Mouse (Mus musculus) liver, embryonic 16.5 days (tissue): ENCODE results near the gene Tmem41b. TPM values are rescaled to one million over a fixed set of nuclear protein-coding genes. Genes with fewer than 3 reads are reported as not detected.

Source experiments
- ATAC-seq: fragments of 200-750 bp; cut with Nextera tagmentation; 2 replicates; pipeline ENCODE4 v1.8.0; 2017; ENCODE audit warnings: low read depth, mild to moderate bottlenecking, moderate number of reproducible peaks, moderate library complexity
- H3K27ac ChIP-seq: fragments of 300-500 bp; sonication (generic); 2 replicates; pipeline ENCODE4 v1.5.1; 2014; ENCODE audit warnings: mild to moderate bottlenecking, low read length
- H3K27me3 ChIP-seq: fragments of 300-500 bp; sonication (generic); 2 replicates; pipeline ENCODE4 v1.6.1; 2014; ENCODE audit warnings: low read depth, low read length, mixed read lengths; ENCODE audit not compliant: control insufficient read depth, insufficient read depth
- H3K36me3 ChIP-seq: fragments of 300-500 bp; sonication (generic); 2 replicates; pipeline ENCODE4 v1.6.1; 2014; ENCODE audit warnings: mild to moderate bottlenecking; ENCODE audit not compliant: control insufficient read depth, insufficient read depth
- H3K4me1 ChIP-seq: fragments of 300-500 bp; sonication (generic); 2 replicates; pipeline ENCODE4 v1.6.1; 2014; ENCODE audit warnings: low read depth, low read length, mixed read lengths; ENCODE audit not compliant: control insufficient read depth
- H3K4me2 ChIP-seq: fragments of 300-500 bp; sonication (generic); 2 replicates; pipeline ENCODE4 v1.6.1; 2014; ENCODE audit warnings: low read depth, low read length, mixed read lengths
- H3K4me3 ChIP-seq: fragments of 300-500 bp; sonication (generic); 2 replicates; pipeline ENCODE4 v1.5.1; 2014; ENCODE audit warnings: low read depth, mild to moderate bottlenecking, low read length
- H3K9ac ChIP-seq: fragments of 300-500 bp; sonication (generic); 2 replicates; pipeline ENCODE4 v1.6.1; 2014; ENCODE audit warnings: low read depth, low read length
- H3K9me3 ChIP-seq: fragments of 300-500 bp; sonication (generic); replicated peaks from 2 replicates; pipeline ENCODE4 v1.6.1; 2016; ENCODE audit warnings: low read length; ENCODE audit not compliant: control insufficient read depth
- WGBS: fragments of 180-500 bp; shearing (Covaris S2); extraction: QIAGEN DNeasy Blood & Tissue Kit; methylation state at CpG from one replicate; pipeline ENCODE4 v1.1.7; 2014; ENCODE audit not compliant: insufficient replicate concordance; 5-methylcytosine and 5-hydroxymethylcytosine counted together
- polyA plus RNA-seq: library from polyadenylated mRNA; unstranded; fragments of >200 nt; fragmentation: Nextera tagmentation; extraction: Ambion mirVana; gene quantifications from 2 replicates; pipeline ENCODE4 v1.2.1, GENCODE M21; 2015

The Tmem41b gene
- polyA plus RNA-seq, 1 experiment from 2014 or later, result 26.4 TPM

DNA sequence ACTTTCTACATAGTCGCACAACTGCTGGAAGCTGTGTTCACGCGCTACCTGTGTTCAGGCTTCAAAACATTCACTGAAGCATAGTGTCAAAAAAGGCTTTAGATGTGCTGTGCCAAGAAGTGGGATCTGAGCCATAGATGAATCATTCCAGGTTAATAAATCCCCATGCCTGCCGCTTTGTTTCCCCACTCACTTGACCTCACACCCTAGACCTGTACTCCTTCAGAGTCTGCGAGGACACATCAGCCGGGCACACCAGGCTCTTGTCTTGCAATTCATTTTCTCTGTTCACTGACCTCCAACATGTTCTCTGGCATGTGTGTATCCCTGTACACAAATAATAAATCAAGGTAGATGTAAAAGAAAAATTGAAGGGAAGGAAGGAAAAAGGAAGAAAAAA lies 22.4 kb upstream of the Tmem41b start:
- H3K36me3 ChIP-seq, result no peaks in the 10 kb centered on the region
- H3K4me2 ChIP-seq, result no peak overlapping the region
- H3K4me1 ChIP-seq, result peaks cover 4% of the 10 kb centered on the region
- no peaks in the 10 kb centered on the region for H3K27me3 ChIP-seq
- ATAC-seq, result no peak
- WGBS, result 85% methylated on average over 6 of the region's 6 CpGs
- no peaks in the 10 kb centered on the region for H3K9me3 ChIP-seq
- H3K4me3 ChIP-seq, result no peak overlapping the region
- H3K27ac ChIP-seq, result no peak overlapping the region
- H3K9ac ChIP-seq, result no peak overlapping the region

- Histone ChIP-seq H3K27ac (no peak overlapping the region), H3K9me3 (no peaks in the 10 kb centered on the region), H3K36me3 (no peaks in the 10 kb centered on the region), H3K9ac (no peak overlapping the region), H3K27me3 (no peaks in the 10 kb centered on the region; the same call in 1 of the 2 replicates), H3K4me2 (no peak overlapping the region), H3K4me1 (peaks cover 4% of the 10 kb centered on the region), H3K4me3 (no peak overlapping the region)
- 24% methylated on average over 1 of the region's 1 CpGs for WGBS
- ATAC-seq, result no peak
Measured at GRCm38 (mm10) chr7:110008513-110008912, 21.8 kb upstream of the Tmem41b start.

DNA sequence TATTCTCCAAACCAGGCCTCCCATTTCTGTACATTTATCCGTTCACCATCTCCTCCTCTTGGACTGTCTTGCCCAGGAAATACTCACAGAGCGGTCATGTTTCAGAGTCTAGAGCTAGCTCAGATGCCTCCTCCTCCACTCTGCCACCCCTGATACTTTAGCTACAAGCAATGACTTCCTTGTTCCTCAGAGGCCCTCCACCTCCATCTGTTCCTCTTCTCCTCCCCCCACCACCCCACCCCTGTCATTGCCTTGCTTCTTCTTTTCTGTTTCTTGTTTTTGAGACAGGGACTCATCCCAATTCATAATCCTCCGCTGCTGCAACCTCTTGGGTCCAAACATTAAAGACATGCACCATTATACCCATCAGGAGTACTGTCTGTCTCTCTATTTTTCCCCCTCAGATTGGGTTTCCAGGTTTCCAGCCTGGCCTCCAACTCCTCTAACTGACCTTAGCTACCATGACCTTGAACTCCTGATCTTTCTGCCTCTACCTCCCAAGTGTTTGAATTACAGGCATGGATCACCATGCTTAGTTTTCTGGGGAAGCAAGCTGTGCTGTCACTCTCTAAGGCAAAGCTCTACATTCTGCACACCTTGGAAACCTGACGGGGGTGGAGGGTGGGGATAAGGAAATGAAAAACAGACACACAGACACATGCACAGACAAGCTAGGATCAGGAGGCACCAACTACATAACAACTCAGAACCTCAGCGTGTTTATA lies 19.9 kb upstream of the Tmem41b start:
- Histone ChIP-seq H3K27me3 (peaks cover 7% of the 10 kb centered on the region), H3K9me3 (no peaks in the 10 kb centered on the region), H3K27ac (no peak overlapping the region; the same call in 1 of the 2 replicates), H3K4me1 (peaks cover 4% of the 10 kb centered on the region), H3K4me2 (0 out of 2 replicates have a peak overlapping the region, but pooled peaks have one; percentile 3), H3K9ac (no peak overlapping the region), H3K4me3 (no peak overlapping the region), H3K36me3 (no peaks in the 10 kb centered on the region)
- 39% methylated on average over 5 of the region's 5 CpGs for WGBS
- peak; percentile 45; the same call in 1 of the 2 replicates for ATAC-seq

- H3K36me3 ChIP-seq, result no peaks in the 10 kb centered on the region
- H3K27ac ChIP-seq, result no peak overlapping the region; the same call in 1 of the 2 replicates
- no peaks in the 10 kb centered on the region for H3K9me3 ChIP-seq
- peaks cover 4% of the 10 kb centered on the region for H3K4me1 ChIP-seq
- no peak overlapping the region for H3K4me2 ChIP-seq
- peaks cover 7% of the 10 kb centered on the region for H3K27me3 ChIP-seq
- ATAC-seq, result no peak
- H3K9ac ChIP-seq, result no peak overlapping the region
- H3K4me3 ChIP-seq, result no peak overlapping the region
Measured at GRCm38 (mm10) chr7:110005976-110006375, 19.2 kb upstream of the Tmem41b start.

DNA sequence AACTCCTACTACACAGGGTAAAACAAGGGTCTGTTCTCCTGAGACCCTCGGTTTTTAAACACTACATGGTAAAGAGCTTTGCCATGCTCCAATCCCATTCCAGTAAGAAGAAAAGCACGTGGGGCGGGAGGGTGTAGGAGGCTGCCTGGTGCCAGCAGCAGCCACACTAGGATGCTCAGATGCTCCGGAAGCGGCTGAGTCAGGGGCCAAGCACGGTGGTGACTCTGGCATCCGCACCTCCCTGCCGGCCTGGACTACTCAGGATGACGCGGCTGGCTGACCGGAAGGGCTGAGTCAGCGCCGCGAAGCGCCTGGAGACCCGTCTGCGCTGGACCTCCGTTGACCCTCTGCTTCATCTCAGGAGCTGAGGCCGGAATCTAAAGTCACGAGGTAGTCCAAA lies 16.2 kb upstream of the Tmem41b start:
- Histone ChIP-seq H3K9ac (no peak overlapping the region), H3K4me1 (no peaks in the 10 kb centered on the region; the same call in 1 of the 2 replicates), H3K27ac (no peak overlapping the region), H3K4me2 (peak overlapping the region; percentile 32; the same call in 1 of the 2 replicates), H3K36me3 (no peaks in the 10 kb centered on the region), H3K4me3 (no peak overlapping the region), H3K9me3 (no peaks in the 10 kb centered on the region), H3K27me3 (peaks cover 7% of the 10 kb centered on the region)
- 17% methylated on average over 20 of the region's 20 CpGs for WGBS
- peak; percentile 45; the same call in 1 of the 2 replicates for ATAC-seq

DNA sequence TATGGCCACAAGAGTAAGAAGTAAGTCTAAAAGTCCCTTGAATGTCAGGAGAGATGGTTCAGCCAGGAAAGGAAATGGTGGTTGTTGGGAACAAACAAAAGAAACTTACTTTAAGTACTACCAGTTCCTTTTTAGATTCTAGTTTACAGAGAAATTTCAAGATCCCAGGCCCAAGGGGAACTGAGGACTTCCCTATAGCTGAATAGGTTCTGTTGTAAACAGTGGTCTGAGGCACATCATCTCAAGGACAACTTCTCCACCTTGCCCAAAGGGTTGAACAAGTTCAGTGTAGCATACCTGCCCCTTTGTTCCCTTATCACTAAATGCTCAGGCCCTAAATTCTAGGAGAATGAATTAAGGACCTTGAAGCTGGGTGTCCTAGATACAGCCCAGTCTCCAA lies 15.4 kb upstream of the Tmem41b start:
- H3K9ac ChIP-seq, result no peak overlapping the region

DNA sequence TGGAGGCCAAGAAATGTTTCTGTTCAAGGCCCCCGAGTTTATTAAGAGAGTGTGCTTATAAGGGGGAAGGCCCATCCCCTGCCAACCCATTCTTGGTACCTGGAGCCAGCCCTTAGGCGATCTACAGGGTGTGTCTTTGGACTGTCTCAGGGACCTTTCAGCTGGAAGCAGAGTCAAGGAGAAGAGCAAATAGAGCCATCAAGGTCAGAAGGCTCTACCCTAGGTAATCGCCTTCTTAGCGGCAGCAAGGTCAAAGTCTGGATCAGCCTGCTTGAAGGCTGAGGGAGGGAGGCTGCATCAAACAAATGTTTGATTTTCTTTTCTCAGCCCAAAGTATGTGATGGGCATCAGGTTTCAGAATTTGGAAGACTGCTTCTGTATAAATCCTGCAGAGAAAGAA lies 11.7 kb upstream of the Tmem41b start:
- Histone ChIP-seq H3K4me3 (no peak overlapping the region), H3K9ac (no peak overlapping the region)
- ATAC-seq, result no peak

More for the DNA sequence above, 15.4 kb upstream of the Tmem41b start:
- no peaks in the 10 kb centered on the region for H3K36me3 ChIP-seq
- ATAC-seq, result no peak
- H3K4me2 ChIP-seq, result no peak overlapping the region
- H3K27me3 ChIP-seq, result peaks cover 7% of the 10 kb centered on the region
- no peak overlapping the region for H3K27ac ChIP-seq
- H3K9me3 ChIP-seq, result no peaks in the 10 kb centered on the region
- H3K4me3 ChIP-seq, result no peak overlapping the region
- H3K4me1 ChIP-seq, result no peaks in the 10 kb centered on the region; the same call in 1 of the 2 replicates

GRCm38 (mm10) chr7:109993157-109993959 lies 6.6 kb upstream of the Tmem41b start:
- no peaks in the 10 kb centered on the region for H3K36me3 ChIP-seq
- no peaks in the 10 kb centered on the region for H3K9me3 ChIP-seq
- peak; percentile 39; the same call in 1 of the 2 replicates for ATAC-seq
- WGBS, result 50% methylated on average over 2 of the region's 2 CpGs
- H3K27ac ChIP-seq, result no peak overlapping the region
- H3K4me2 ChIP-seq, result no peak overlapping the region
- no peak overlapping the region for H3K4me3 ChIP-seq
- no peaks in the 10 kb centered on the region for H3K27me3 ChIP-seq
- H3K9ac ChIP-seq, result no peak overlapping the region
- no peaks in the 10 kb centered on the region for H3K4me1 ChIP-seq

More for the DNA sequence above, 11.7 kb upstream of the Tmem41b start:
- Histone ChIP-seq H3K9me3 (no peaks in the 10 kb centered on the region), H3K4me1 (no peaks in the 10 kb centered on the region; the same call in 1 of the 2 replicates), H3K36me3 (no peaks in the 10 kb centered on the region), H3K4me2 (no peak overlapping the region), H3K27ac (no peak overlapping the region), H3K27me3 (peaks cover 7% of the 10 kb centered on the region; the same call in 1 of the 2 replicates)
- 68% methylated on average over 4 of the region's 4 CpGs for WGBS

DNA sequence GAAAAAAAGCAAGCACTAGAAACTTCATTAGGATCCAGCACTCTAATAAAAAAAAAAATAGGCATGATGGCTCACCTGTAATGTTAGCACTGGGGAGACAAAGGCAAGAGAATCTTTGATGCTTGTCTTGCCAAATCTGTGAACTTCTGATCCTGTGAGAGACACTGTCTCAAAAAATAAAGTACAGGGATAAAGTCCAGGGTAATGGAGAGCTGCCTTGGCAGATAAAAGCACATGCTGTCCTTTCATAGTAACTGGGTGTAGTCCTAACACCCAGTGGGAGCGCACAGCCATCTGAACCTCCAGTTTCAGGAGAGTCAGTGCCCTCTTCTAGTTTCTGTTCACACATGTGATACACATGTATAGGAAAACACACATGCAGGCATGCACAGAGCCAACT lies 4.6 kb upstream of the Tmem41b start:
- no peaks in the 10 kb centered on the region for H3K9me3 ChIP-seq
- H3K4me3 ChIP-seq, result no peak overlapping the region
- H3K27me3 ChIP-seq, result no peaks in the 10 kb centered on the region
- 71% methylated on average over 1 of the region's 1 CpGs for WGBS
- H3K27ac ChIP-seq, result no peak overlapping the region
- H3K4me1 ChIP-seq, result peaks cover 3% of the 10 kb centered on the region; the same call in 1 of the 2 replicates
- no peak overlapping the region for H3K4me2 ChIP-seq
- no peak overlapping the region for H3K9ac ChIP-seq
- no peaks in the 10 kb centered on the region for H3K36me3 ChIP-seq
- ATAC-seq, result no peak
